Mouse (Mus musculus) frontal cortex, postnatal 36 days (tissue): ENCODE results near the gene Nhsl2.

Experiments
- DNase-seq, 2 experiments: peaks; one replicate each; pipeline ENCODE4 v3.0.0; 2022; ENCODE audit warnings: low spot score in 2 of 2

The Nhsl2 gene

GRCm38 (mm10) chrX:101902597-101902996, 53.4 kb downstream of the Nhsl2 start:
- DNase-seq, result no peak

- DNase-seq, result no peak
Measured at GRCm38 (mm10) chrX:101907301-101907700, 58.1 kb downstream of the Nhsl2 start.

- DNase-seq, result no peak
Measured at GRCm38 (mm10) chrX:101929131-101929530, 79.9 kb downstream of the Nhsl2 start.

GRCm38 (mm10) chrX:101930301-101930700, 81.1 kb downstream of the Nhsl2 start:
- DNase-seq, result no peak

- DNase-seq, result no peak
Measured at GRCm38 (mm10) chrX:101931016-101931415, 81.8 kb downstream of the Nhsl2 start.

- no peak for DNase-seq
Measured at GRCm38 (mm10) chrX:101932244-101932643, 83.1 kb downstream of the Nhsl2 start.

- no peak for DNase-seq
Measured at GRCm38 (mm10) chrX:101933346-101933745, 84.2 kb downstream of the Nhsl2 start.

GRCm38 (mm10) chrX:101935291-101935840, 86.2 kb downstream of the Nhsl2 start:
- DNase-seq, result no peak

GRCm38 (mm10) chrX:101939486-101939885, 90.3 kb downstream of the Nhsl2 start:
- DNase-seq, result no peak

- peak; percentile 46 to 66 for DNase-seq
Measured at GRCm38 (mm10) chrX:101942461-101942896, 93.3 kb downstream of the Nhsl2 start.

- no peak for DNase-seq
Measured at GRCm38 (mm10) chrX:101943743-101944142, 94.6 kb downstream of the Nhsl2 start.

GRCm38 (mm10) chrX:101944761-101945330, 95.7 kb downstream of the Nhsl2 start:
- no peak for DNase-seq

GRCm38 (mm10) chrX:101952436-101952835, 103.3 kb downstream of the Nhsl2 start:
- no peak for DNase-seq

GRCm38 (mm10) chrX:101953256-101953655, 104.1 kb downstream of the Nhsl2 start:
- no peak for DNase-seq

GRCm38 (mm10) chrX:101953787-101954491, 104.8 kb downstream of the Nhsl2 start:
- peak; percentile 87 for DNase-seq

- no peak for DNase-seq
Measured at GRCm38 (mm10) chrX:101954492-101954851, 105.3 kb downstream of the Nhsl2 start.

GRCm38 (mm10) chrX:101961848-101962247, 112.7 kb downstream of the Nhsl2 start:
- no peak for DNase-seq

- DNase-seq, result no peak
Measured at GRCm38 (mm10) chrX:101963711-101964110, 114.5 kb downstream of the Nhsl2 start.

- no peak for DNase-seq
Measured at GRCm38 (mm10) chrX:101973028-101973427, 123.8 kb downstream of the Nhsl2 start.

- DNase-seq, result no peak
Measured at GRCm38 (mm10) chrX:101976931-101977330, 127.7 kb downstream of the Nhsl2 start.

- no peak for DNase-seq
Measured at GRCm38 (mm10) chrX:101978861-101979260, 129.7 kb downstream of the Nhsl2 start.

GRCm38 (mm10) chrX:101979267-101979666, 130.1 kb downstream of the Nhsl2 start:
- no peak for DNase-seq

- DNase-seq, result no peak
Measured at GRCm38 (mm10) chrX:101980586-101980985, 131.4 kb downstream of the Nhsl2 start.
